Mouse (Mus musculus): ENCODE results near the gene Olfr839-ps1. TPM values are rescaled to one million over a fixed set of nuclear protein-coding genes. Genes with fewer than 3 reads are reported as not detected.

The Olfr839-ps1 gene
- not detected for total RNA-seq (2021)
- long read RNA-seq, experiment 1: 0 reads
- long read RNA-seq, experiment 2: 0 reads

GRCm38 (mm10) chr9:19177212-19177611, at the start of gene Olfr839-ps1:
TSS of gene Olfr839-ps1 (minus strand) at chr9:19177312.
- Histone ChIP-seq H3K4me3 (no peak within 1 kb of the TSS), H3K27ac (no peak within 1 kb of the TSS)
- intact Hi-C loops (cut with DNase I): no loop called here
- no peak for TF ChIP-seq CTCF (IDR thresholded peaks at IDR 0.05)
- no peak for DNase-seq

GRCm38 (mm10) chr9:19136017-19136416, 41.1 kb downstream of the Olfr839-ps1 start, which contains the start of gene Olfr837:
TSS of gene Olfr837 (plus strand) at chr9:19136317.
- no peak within 1 kb of the TSS for H3K27ac ChIP-seq
- no peak within 1 kb of the TSS for H3K4me3 ChIP-seq
- TF ChIP-seq CTCF (IDR thresholded peaks at IDR 0.05): no peak
- intact Hi-C loops (cut with DNase I): no loop called here
- no peak for DNase-seq

GRCm38 (mm10) chr9:19120082-19120481, 57.0 kb downstream of the Olfr839-ps1 start, which contains the start of gene Olfr836:
TSS of gene Olfr836 (plus strand) at chr9:19120382.
- H3K27ac ChIP-seq: no peak within 1 kb of the TSS
- no peak for DNase-seq
- intact Hi-C loops (cut with DNase I): no loop called here
- H3K4me3 ChIP-seq: no peak within 1 kb of the TSS
- no peak for TF ChIP-seq CTCF (IDR thresholded peaks at IDR 0.05)

Other genes starting within 250 kb of the Olfr839-ps1 start
- not detected for gene Olfr832, start 240.2 kb downstream of the Olfr839-ps1 start, total RNA-seq (2021)
- not detected for gene Olfr834, start 189.3 kb downstream of the Olfr839-ps1 start, total RNA-seq (2021)
- not detected for gene Olfr835, start 144.6 kb downstream of the Olfr839-ps1 start, total RNA-seq (2021)
- gene Olfr836, start 56.9 kb downstream of the Olfr839-ps1 start, total RNA-seq (2021): not detected
- not detected for gene Olfr837, start 41.0 kb downstream of the Olfr839-ps1 start, total RNA-seq (2021)
- gene Olfr843, start 74.7 kb upstream of the Olfr839-ps1 start, total RNA-seq (2021): not detected
- gene Olfr844, start 139.0 kb upstream of the Olfr839-ps1 start, total RNA-seq (2021): not detected
- gene Olfr845, start 159.1 kb upstream of the Olfr839-ps1 start, total RNA-seq (2021): not detected
- not detected for gene Olfr846, start 186.7 kb upstream of the Olfr839-ps1 start, total RNA-seq (2021)
- gene Olfr847, start 201.4 kb upstream of the Olfr839-ps1 start, total RNA-seq (2021): not detected

Measured in gastrocnemius, adult 2 months (tissue).